Mouse (Mus musculus) CH12.LX (cell line): ENCODE results near the gene Qrfp. TPM values are rescaled to one million over a fixed set of nuclear protein-coding genes. Genes with fewer than 3 reads are reported as not detected.

Experiments
- DNase-seq: peaks from one replicate; pipeline ENCODE4 v3.0.0-alpha.2; 2013; ENCODE audit errors: extremely low read depth
- H3K27ac ChIP-seq: 2 replicates; pipeline ENCODE4 v1.5.1; 2012; ENCODE audit warnings: low read depth, mild to moderate bottlenecking, control low read depth, moderate library complexity; ENCODE audit not compliant: insufficient read depth
- H3K27me3 ChIP-seq: replicated peaks from 2 replicates; pipeline ENCODE3; 2012; ENCODE audit warnings: inconsistent platforms
- H3K36me3 ChIP-seq, 2 experiments: replicated peaks in 1 of 2; 2 replicates each; pipeline versions ENCODE3 to v1.6.1; 2012; ENCODE audit warnings: inconsistent platforms in 1 of 2, low read length in 1 of 2, mild to moderate bottlenecking in 1 of 2, mixed read lengths in 1 of 2, moderate library complexity in 1 of 2; ENCODE audit not compliant: control insufficient read depth in 1 of 2, insufficient read depth in 1 of 2
- H3K4me1 ChIP-seq, 2 experiments: 2 replicates each; pipeline ENCODE4 v1.6.1; 2012; ENCODE audit warnings: inconsistent platforms in 1 of 2, moderate library complexity in 1 of 2; ENCODE audit not compliant: insufficient read depth in 2 of 2, control insufficient read depth in 1 of 2
- H3K4me2 ChIP-seq: 2 replicates; pipeline ENCODE4 v1.6.1; 2012; ENCODE audit warnings: low read depth, mild to moderate bottlenecking, control low read depth; ENCODE audit not compliant: poor library complexity, insufficient read depth, severe bottlenecking
- H3K4me3 ChIP-seq, 3 experiments: fragments of 150-350 bp in 1 of 3; sonication (generic) in 1 of 3; replicated peaks in 1 of 3; 2 replicates each; pipeline versions ENCODE3 to v1.5.1; 2011 to 2012; ENCODE audit warnings: low read depth in 2 of 3, low read length in 2 of 3, mild to moderate bottlenecking in 2 of 3, moderate library complexity in 2 of 3, control low read depth in 1 of 3, improper control_type of control experiment in 1 of 3, inconsistent platforms in 1 of 3, mixed read lengths in 1 of 3; ENCODE audit not compliant: poor library complexity in 1 of 3
- H3K79me2 ChIP-seq: replicated peaks from 2 replicates; pipeline ENCODE4 v1.6.1; 2012; ENCODE audit warnings: mild to moderate bottlenecking, moderate library complexity; ENCODE audit not compliant: control insufficient read depth, poor library complexity, insufficient read depth, severe bottlenecking; ENCODE audit errors: extremely low read depth
- H3K9ac ChIP-seq: 2 replicates; pipeline ENCODE4 v1.6.1; 2012; ENCODE audit warnings: low read depth, mild to moderate bottlenecking, control low read depth, moderate library complexity; ENCODE audit not compliant: insufficient read depth
- H3K9me3 ChIP-seq: replicated peaks from 2 replicates; pipeline ENCODE3; 2012; ENCODE audit warnings: low read length, inconsistent platforms, mixed read lengths
- CTCF ChIP-seq, 2 experiments: IDR thresholded peaks in 1 of 2; conservative IDR thresholded peaks in 1 of 2; 2 replicates each; pipeline ENCODE4 v1.5.1; 2011 to 2012; ENCODE audit warnings: low read depth in 2 of 2, low read length in 2 of 2, improper control_type of control experiment in 1 of 2, inconsistent platforms in 1 of 2, mild to moderate bottlenecking in 1 of 2, moderate library complexity in 1 of 2
- E2F4 ChIP-seq: IDR thresholded peaks from 2 replicates; pipeline ENCODE4 v1.6.1; 2011; ENCODE audit warnings: low read depth, low read length, improper control_type of control experiment; ENCODE audit not compliant: insufficient replicate concordance
- ELF1 ChIP-seq: IDR thresholded peaks from 2 replicates; pipeline ENCODE4 v1.6.1; 2014; ENCODE audit warnings: low read depth, mild to moderate bottlenecking, inconsistent platforms, low read length, improper control_type of control experiment
- EP300 ChIP-seq: IDR thresholded peaks from 2 replicates; pipeline ENCODE4 v1.6.1; 2011; ENCODE audit warnings: low read length, improper control_type of control experiment
- ETS1 ChIP-seq: conservative IDR thresholded peaks from 2 replicates; pipeline ENCODE4 v1.6.1; 2012; ENCODE audit warnings: low read depth, mild to moderate bottlenecking, inconsistent platforms, low read length, improper control_type of control experiment, moderate library complexity
- IRF4 ChIP-seq: IDR thresholded peaks from 2 replicates; pipeline ENCODE4 v1.6.1; 2014; ENCODE audit warnings: low read depth, mild to moderate bottlenecking, inconsistent platforms, low read length, improper control_type of control experiment
- JUN ChIP-seq: IDR thresholded peaks from 2 replicates; pipeline ENCODE4 v1.6.1; 2011; ENCODE audit warnings: low read depth, mild to moderate bottlenecking, low read length, improper control_type of control experiment, moderate library complexity; ENCODE audit not compliant: insufficient read depth
- JUND ChIP-seq: conservative IDR thresholded peaks from 2 replicates; pipeline ENCODE4 v1.6.1; 2011; ENCODE audit warnings: low read depth, low read length, improper control_type of control experiment
- KAT2A ChIP-seq: IDR thresholded peaks from 2 replicates; pipeline ENCODE4 v1.6.1; 2012; ENCODE audit warnings: low read length, improper control_type of control experiment, inconsistent platforms; ENCODE audit not compliant: insufficient replicate concordance
- MEF2A ChIP-seq: IDR thresholded peaks from 2 replicates; pipeline ENCODE4 v1.6.1; 2014; ENCODE audit warnings: low read depth, mild to moderate bottlenecking, inconsistent platforms, low read length, improper control_type of control experiment, borderline replicate concordance
- NRF1 ChIP-seq: IDR thresholded peaks from 2 replicates; pipeline ENCODE4 v1.6.1; 2014; ENCODE audit warnings: low read depth, mild to moderate bottlenecking, inconsistent platforms, low read length, improper control_type of control experiment, moderate library complexity
- PAX5 ChIP-seq: IDR thresholded peaks from 2 replicates; pipeline ENCODE4 v1.6.1; 2012; ENCODE audit warnings: low read length, inconsistent platforms, mixed read lengths
- POLR2AphosphoS2 ChIP-seq: IDR thresholded peaks from 2 replicates; pipeline ENCODE4 v1.6.1; 2011; ENCODE audit warnings: low read depth, low read length, improper control_type of control experiment
- RAD21 ChIP-seq: IDR thresholded peaks from 2 replicates; pipeline ENCODE4 v1.6.1; 2011; ENCODE audit warnings: low read depth, mild to moderate bottlenecking, low read length, improper control_type of control experiment, moderate library complexity
- SMC3 ChIP-seq: IDR thresholded peaks from 2 replicates; pipeline ENCODE4 v1.6.1; 2011; ENCODE audit warnings: low read depth, low read length, improper control_type of control experiment
- TBP ChIP-seq: conservative IDR thresholded peaks from 2 replicates; pipeline ENCODE4 v1.6.1; 2011; ENCODE audit warnings: low read depth, low read length, improper control_type of control experiment
- USF1 ChIP-seq: IDR thresholded peaks from 2 replicates; pipeline ENCODE4 v1.6.1; 2014; ENCODE audit warnings: low read depth, mild to moderate bottlenecking, inconsistent platforms, low read length, improper control_type of control experiment
- USF2 ChIP-seq: conservative IDR thresholded peaks from 2 replicates; pipeline ENCODE4 v1.6.1; 2011; ENCODE audit warnings: low read depth, low read length, improper control_type of control experiment
- ZKSCAN1 ChIP-seq: IDR thresholded peaks from 2 replicates; pipeline ENCODE4 v1.6.1; 2012; ENCODE audit warnings: low read depth, inconsistent platforms, low read length, improper control_type of control experiment, borderline replicate concordance
- dilution Hi-C: fragments of 300-500 bp; cut with MboI; formaldehyde crosslinking; loops from 2 replicates; pipeline ENCODE4 v1.14.3; 2020; ENCODE audit warnings: low sequenced_read_pairs; ENCODE audit not compliant: extremely low pct_unique_long_range_greater_than_20kb, extremely low pct_ligation_motif_present
- in situ Hi-C: fragments of 300-500 bp; cut with MboI; formaldehyde crosslinking; loops from 3 replicates; pipeline ENCODE4 v1.14.3; 2019; ENCODE audit warnings: low sequenced_read_pairs, low pct_ligation_motif_present, low pct_unique_long_range_greater_than_20kb, mixed read lengths
- polyA plus RNA-seq: library from polyadenylated mRNA; unstranded; fragments of >175 nt; gene quantifications from 2 replicates; pipeline ENCODE4 v1.2.1, GENCODE M21; 2012; ENCODE audit warnings: low read depth; ENCODE audit not compliant: insufficient read length
- total RNA-seq, 2 experiments: library from RNA; depleted of rRNA; stranded (reverse); fragments of 300-350 nt in 1 of 2; fragments of >200 nt in 1 of 2; gene quantifications; 2 replicates each; pipeline ENCODE4 v1.2.3; 2012 to 2014

Gene Qrfp
- total and polyA plus RNA-seq, 3 experiments = not detected

GRCm38 (mm10) chr2:31762853-31763252, 47.5 kb downstream of the Qrfp start:
- H3K36me3 ChIP-seq = peaks cover 0 to 7% of the 10 kb centered on the region in 2 experiments
- no peaks in the 10 kb centered on the region; the same call in 1 of the 2 replicates for H3K79me2 ChIP-seq
- H3K4me2 ChIP-seq = no peak overlapping the region
- H3K9ac ChIP-seq = no peak overlapping the region
- dilution Hi-C loops (no loop called here), in situ Hi-C loops (no loop called here)
- no peaks in the 10 kb centered on the region for H3K27me3 ChIP-seq
- H3K4me3 ChIP-seq = no peak overlapping the region
- peaks cover 8 to 45% of the 10 kb centered on the region in 2 experiments for H3K4me1 ChIP-seq
- no peak for DNase-seq
- H3K9me3 ChIP-seq = no peaks in the 10 kb centered on the region
- no peak overlapping the region for H3K27ac ChIP-seq
- TF ChIP-seq ZKSCAN1 (no peak), USF1 (no peak), RAD21 (no peak), EP300 (no peak), SMC3 (no peak), NRF1 (no peak), JUND (no peak), JUN (no peak)
- TF ChIP-seq, all 38 proteins: peak for 0

- H3K9me3 ChIP-seq = no peaks in the 10 kb centered on the region
- H3K4me2 ChIP-seq = no peak overlapping the region
- H3K79me2 ChIP-seq = no peaks in the 10 kb centered on the region; the same call in 1 of the 2 replicates
- H3K27ac ChIP-seq = no peak overlapping the region
- no peak for DNase-seq
- no peak overlapping the region for H3K4me3 ChIP-seq
- H3K36me3 ChIP-seq = peaks cover 0 to 3% of the 10 kb centered on the region in 2 experiments
- H3K9ac ChIP-seq = no peak overlapping the region
- H3K4me1 ChIP-seq = peaks cover 8 to 41% of the 10 kb centered on the region in 2 experiments
- in situ Hi-C loops = no loop called here
- dilution Hi-C loops = no loop called here
- H3K27me3 ChIP-seq = no peaks in the 10 kb centered on the region
- TF ChIP-seq ZKSCAN1 (no peak), CTCF (conservative IDR thresholded peaks at IDR 0.05 in 1 of 2, IDR thresholded peaks at IDR 0.05 in 1 of 2; ENCODE audit: low read depth in 2 of 2, low read length in 2 of 2) (no peak), ETS1 (no peak)
Measured at GRCm38 (mm10) chr2:31762155-31762554, 48.2 kb downstream of the Qrfp start.

- H3K4me1 ChIP-seq = peaks cover 6 to 41% of the 10 kb centered on the region in 2 experiments; a peak in 3 of 4 replicates
- H3K4me2 ChIP-seq = no peak overlapping the region
- H3K4me3 ChIP-seq = no peak overlapping the region
- TF ChIP-seq PAX5 (no peak), TBP (no peak), POLR2AphosphoS2 (no peak), KAT2A (no peak), JUN (no peak), IRF4 (no peak), USF2 (no peak), E2F4 (no peak), ELF1 (no peak), SMC3 (no peak), CTCF (conservative IDR thresholded peaks at IDR 0.05 in 1 of 2, IDR thresholded peaks at IDR 0.05 in 1 of 2; ENCODE audit: low read depth in 2 of 2, low read length in 2 of 2) (no peak), ZKSCAN1 (no peak), MEF2A (no peak)
- H3K79me2 ChIP-seq = no peaks in the 10 kb centered on the region; the same call in 1 of the 2 replicates
- no peak overlapping the region for H3K9ac ChIP-seq
- peaks cover 0 to 1% of the 10 kb centered on the region in 2 experiments for H3K36me3 ChIP-seq
- H3K27me3 ChIP-seq = no peaks in the 10 kb centered on the region
- no peak overlapping the region for H3K27ac ChIP-seq
- DNase-seq = no peak
- in situ Hi-C loops = no loop called here
- H3K9me3 ChIP-seq = no peaks in the 10 kb centered on the region
- dilution Hi-C loops = no loop called here
Measured at GRCm38 (mm10) chr2:31761585-31761984, 48.8 kb downstream of the Qrfp start.
